Mouse (Mus musculus) small intestine, adult 2 months (tissue): Measurements from ENCODE around the gene A630089N07Rik.

Experiments
- CTCF ChIP-seq: fragments of 200-500 bp; IDR thresholded peaks from 2 replicates; pipeline ENCODE4 v1.5.1; 2012; ENCODE audit warnings: low read depth, mild to moderate bottlenecking, control low read depth, inconsistent platforms, low read length, moderate library complexity, mixed read lengths; ENCODE audit not compliant: insufficient replicate concordance, insufficient read length; ENCODE audit errors: extremely low read depth
- POLR2A ChIP-seq: fragments of 200-500 bp; IDR thresholded peaks from 2 replicates; pipeline ENCODE4 v1.6.1; 2012; ENCODE audit warnings: low read depth, mild to moderate bottlenecking, control low read depth, inconsistent platforms, low read length, moderate library complexity

- TF ChIP-seq POLR2A: no peak
- TF ChIP-seq CTCF: no peak
Observed at GRCm38 (mm10) chr16:97981362-97981761, 100.9 kb downstream of the A630089N07Rik start.
